Mouse (Mus musculus) cerebellum, adult 9-10 months (tissue): ENCODE data around the gene Chil4.

Source experiments
- DNase-seq: peaks from one replicate; pipeline ENCODE4 v3.0.0; 2022

Chil4 gene

GRCm38 (mm10) chr3:106154413-106154812 is 64.9 kb downstream of the Chil4 start:
- no peak for DNase-seq
